Mouse (Mus musculus) kidney, adult 8-10 months (tissue): ENCODE data around the gene Minar1.

ENCODE experiments used
- DNase-seq, 2 experiments: peaks; one replicate each; pipeline ENCODE4 v3.0.0; 2022

Minar1 gene

DNA sequence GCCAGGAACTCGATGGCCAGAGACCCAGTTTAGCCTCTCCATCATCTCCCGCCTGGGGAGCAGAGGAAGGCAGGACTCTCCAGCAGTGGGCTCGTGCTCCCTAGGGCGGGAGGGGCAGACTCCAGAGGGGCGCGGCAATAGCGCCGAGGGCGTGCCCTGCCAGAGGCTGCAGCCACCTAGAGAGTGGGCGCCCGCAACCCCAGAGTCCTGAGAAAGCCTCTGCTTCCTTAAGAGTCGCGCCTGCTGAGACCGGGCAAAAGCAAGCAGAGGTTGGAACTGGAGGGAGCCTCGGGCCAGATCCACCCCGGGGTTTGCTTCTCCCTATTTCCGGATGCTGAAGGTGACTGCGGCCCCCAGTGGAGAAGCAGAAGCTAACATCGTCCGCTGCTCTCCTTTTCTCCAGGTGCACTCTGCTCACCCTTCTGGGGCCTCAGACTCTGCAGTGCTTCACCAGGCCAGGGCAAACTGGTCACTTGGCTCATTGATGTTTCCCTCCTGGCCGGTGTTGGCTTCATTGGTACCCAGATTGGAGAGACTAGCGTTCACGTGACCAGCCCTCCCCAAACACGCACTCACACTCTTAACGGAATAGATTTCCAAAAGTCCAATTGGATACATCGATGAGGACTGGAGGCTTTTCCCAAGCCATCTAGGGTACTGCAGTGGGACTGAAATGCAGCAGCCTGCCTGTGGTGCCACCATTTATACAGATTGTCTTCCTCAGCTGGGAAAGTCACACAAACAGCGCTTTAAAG is at the start of gene Minar1:
Minar1 (minus strand) TSS at position 120 of the 755 bp plus-strand sequence.
- peak; percentile 6 to 19 for DNase-seq

DNA sequence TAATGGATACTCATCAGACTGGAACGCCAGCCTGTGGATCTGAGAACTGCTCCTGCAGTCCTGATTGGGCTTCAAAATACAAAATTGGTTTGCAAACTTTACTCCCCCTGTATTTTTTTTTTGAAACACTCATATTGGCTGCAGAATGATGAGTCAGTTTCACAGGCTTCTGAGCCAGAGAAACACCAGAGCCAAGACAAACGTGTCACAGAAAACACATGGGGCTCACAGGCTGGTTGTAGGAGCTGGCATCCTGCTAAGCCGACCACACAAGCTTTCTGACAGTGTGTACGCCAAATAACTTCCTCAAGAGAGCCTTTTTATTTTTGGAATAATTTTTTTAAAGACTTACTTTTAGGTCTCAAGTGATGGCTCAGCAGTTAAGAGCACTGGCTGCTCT is 47.0 kb upstream of the Minar1 start:
- no peak for DNase-seq

DNA sequence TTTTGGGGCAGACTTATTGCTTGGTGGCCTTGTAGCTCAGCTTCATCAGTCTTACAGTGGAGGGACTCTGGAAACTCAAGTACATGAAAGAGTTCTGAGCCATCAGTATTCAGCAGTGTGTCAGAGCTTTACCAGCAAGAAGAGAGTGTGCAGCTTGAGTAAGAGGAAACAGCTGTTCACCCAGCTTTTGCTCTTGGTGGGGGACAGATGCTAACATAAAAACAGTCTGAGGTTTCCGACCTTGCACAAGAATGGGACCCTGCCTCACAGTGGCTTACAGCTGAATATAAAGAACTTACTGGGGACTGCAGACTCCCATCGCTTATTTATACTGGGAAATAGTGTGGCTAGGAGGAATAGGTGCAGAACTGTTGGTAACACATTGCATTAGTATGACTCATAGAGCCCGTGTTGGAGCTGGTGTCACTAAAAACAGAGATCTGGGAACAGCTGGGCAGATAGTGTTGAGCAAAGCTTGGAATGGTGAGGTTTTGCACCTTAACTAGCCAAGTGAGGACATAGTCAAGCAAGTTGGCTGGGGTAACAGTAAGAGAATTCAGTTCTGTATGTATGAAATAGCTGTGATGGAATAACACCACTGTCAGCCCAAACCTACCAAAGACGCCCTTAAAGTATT is 44.5 kb upstream of the Minar1 start:
- no peak for DNase-seq

DNA sequence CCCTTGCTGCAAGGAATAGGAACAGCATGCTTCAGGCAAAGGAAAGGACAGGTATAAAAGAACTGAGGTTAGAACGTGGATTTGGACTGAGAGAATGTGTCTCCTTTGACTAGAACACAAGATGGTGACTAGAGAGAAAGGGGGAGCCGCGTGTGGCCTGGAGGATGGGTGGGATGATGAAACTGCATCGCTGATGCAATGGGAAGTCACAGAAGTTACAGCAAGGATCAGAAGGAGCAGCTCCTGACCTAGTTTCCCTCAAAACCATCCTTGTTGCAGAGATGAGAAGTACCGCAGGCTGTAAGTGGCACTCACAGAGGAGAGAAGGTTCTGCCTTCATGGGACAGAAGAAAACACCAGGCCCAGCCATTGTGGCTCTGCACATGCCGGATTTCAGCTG is 28.0 kb upstream of the Minar1 start:
- no peak for DNase-seq

DNA sequence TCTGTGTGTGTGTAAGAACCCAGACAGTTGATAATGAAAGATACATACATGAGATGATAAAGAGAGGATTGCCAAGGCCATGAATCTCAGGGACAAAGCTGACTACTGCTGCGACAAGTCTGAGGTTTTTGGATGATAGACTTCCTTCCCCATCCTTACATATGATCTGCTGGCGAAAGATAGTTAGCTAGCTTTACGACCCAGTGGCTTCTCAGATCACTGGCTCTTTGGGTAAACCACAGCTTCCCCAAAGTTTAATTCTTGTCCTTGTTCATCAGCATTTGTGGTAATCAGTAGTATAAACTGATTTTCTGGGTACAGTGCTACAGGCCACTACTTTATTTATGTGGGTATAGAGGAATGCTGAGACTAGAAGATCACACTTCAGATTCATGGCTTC is 14.5 kb upstream of the Minar1 start:
- DNase-seq: no peak

DNA sequence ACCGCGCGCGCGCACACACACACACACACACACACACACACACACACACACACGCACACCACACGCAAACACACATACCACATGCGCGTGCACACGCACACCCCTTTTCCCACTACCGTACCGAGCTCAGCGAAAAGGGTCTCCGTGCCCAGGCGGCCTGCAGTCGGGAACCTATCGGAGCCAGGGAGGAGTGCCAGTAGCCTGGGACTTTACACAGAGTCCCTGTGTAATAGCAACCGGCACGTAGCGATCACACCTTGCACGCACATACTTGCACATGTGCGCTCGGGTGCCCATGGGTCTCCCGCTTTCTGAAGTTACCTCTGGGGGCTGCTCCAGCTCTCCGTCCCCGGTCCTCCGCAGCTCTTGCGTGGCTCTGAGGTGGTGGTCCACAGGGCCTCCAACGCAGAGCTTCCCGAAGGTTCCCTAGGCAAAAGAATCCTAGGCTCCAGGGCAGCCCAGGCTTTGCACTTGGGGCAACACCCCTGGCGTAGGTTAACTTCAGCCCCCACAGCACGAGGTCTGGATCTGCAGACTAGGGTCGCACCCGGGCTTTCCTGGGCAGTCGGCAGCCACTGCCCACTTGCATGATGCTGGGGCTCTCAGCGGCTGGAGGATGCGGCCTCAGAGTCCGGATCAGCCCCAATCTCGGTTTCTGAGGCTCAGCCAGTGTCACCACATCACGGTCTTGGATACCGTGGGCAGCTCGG is 474 bp downstream of the Minar1 start:
- DNase-seq: no peak

- no peak for DNase-seq
Measured at GRCm38 (mm10) chr9:89621750-89622149, 1.2 kb downstream of the Minar1 start.

DNA sequence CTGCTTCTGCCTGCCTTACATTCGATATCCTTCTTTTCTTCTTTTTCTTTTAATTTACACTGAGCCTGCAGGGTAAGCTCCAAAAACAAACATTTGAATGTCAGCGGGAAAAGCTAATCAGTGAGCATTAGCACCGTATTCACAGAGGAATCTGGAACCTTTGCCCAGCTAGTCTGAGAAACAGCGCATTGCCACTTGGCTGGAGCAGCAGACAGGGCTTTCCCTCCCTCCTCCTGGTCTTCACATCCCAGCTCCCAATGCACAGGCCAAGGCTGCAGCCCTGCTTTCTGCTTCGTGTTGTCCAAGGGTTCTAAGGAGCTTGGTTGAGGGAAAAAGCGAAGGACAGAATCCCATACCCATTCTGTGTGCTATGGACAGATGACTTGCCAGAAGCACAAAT is 2.6 kb downstream of the Minar1 start:
- DNase-seq: no peak

- DNase-seq: no peak
Measured at GRCm38 (mm10) chr9:89616946-89617345, 6.0 kb downstream of the Minar1 start.

GRCm38 (mm10) chr9:89610592-89610991 is 12.3 kb downstream of the Minar1 start:
- no peak for DNase-seq

DNA sequence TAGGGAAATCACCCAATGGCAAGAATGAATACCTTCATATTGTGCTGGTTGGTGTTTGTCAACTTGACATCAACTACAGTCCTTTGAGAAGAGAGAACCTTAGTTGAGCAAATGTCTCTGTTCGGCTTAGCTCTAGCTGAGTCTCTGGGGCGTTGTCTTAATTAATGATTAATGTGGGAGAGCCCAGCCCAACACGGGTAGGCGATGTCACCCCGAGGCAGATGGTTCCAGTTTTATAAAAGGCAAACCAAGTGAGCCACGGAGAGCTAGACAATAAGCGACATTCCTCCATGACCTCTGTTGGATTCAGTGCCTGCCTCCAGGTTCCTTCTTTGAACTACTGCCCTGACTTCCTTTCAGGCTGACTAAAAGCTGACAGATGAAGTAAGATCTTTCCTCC is 15.6 kb downstream of the Minar1 start:
- DNase-seq: no peak

GRCm38 (mm10) chr9:89606256-89606655 is 16.7 kb downstream of the Minar1 start:
- DNase-seq: peak in 1 of 2 experiments; percentile 53

DNA sequence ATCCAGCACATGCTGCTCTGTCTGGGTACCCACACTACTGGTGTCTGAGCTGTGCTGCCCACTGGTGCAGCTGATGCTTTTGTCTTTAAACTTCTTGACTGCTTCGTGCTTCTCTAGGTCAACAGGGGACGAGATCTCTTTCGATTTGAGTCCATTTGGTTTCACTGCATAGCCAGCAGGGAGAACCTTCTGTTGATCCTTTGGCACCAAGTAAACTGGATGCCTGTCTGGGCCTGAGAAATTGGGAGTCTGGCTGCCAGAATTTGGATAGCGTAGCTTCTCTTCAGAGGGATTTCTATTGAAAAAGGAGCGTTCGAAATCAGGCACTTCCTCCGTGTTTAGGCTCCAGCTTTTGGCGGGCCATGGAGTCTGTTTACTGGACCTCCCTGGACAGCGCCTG is 21.0 kb downstream of the Minar1 start:
- no peak for DNase-seq

GRCm38 (mm10) chr9:89600677-89601076 is 22.2 kb downstream of the Minar1 start:
- DNase-seq: no peak

- no peak for DNase-seq
Measured at GRCm38 (mm10) chr9:89597071-89597470, 25.9 kb downstream of the Minar1 start.

DNA sequence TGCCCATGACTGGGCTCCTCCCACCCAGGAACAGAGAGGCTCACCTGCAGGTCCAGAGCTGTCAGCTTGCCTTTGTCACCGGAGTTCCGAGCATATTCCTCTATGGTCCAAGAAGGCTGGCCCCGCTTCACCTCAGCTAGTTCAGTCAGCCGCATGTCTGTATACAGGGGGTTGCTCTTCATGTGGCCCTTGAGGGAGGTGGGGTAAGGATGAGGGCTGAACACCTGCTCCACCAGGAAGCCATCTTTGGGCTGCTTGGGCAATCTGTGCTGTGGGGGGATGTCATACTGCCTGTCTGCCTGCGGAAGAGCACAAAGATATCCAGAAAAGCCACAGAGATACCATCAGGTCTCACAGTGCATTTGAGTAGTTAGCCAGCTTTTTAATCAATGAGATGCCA is 26.5 kb downstream of the Minar1 start:
- DNase-seq: no peak

DNA sequence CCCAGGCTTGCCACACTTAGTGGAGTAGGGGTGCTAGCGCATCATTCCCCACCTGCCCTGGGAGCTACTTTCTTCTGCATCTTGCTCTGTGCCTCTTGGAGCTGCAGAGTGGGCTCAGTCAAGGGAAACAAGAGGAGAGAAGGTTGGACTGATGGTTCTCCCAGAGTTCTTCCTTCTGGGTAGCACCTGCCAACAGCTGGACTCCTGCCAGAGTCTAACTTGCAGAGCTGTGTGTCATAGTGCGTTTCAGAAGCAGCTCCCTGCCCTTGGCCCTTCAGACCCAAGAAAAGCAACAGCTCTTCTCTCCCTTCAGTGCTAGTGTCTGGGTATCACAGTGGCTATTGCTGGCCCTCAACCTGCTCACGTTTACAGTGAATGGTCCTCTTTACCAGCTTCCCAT is 30.5 kb downstream of the Minar1 start:
- DNase-seq: peak in 1 of 2 experiments; percentile 10

- no peak for DNase-seq
Measured at GRCm38 (mm10) chr9:89578422-89578821, 44.5 kb downstream of the Minar1 start.

DNA sequence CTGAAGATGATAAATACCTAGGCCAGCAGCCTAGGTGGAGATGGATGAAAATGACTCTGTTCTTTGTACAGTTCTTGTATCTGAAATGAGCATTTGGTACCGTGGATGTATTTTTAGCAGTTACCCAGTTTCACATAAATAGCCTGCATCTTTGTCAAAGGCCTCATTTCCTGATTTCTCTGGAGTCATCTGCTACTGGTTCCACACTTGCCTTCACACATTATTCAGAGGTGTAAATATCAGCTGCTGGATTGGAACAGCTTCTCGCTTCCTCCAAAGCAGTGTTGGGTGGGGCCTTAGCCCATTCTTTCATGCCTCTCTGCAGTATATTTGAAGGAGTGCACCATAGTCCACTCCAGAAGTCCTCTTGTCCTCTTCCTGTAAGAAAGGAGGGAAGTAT is 70.3 kb downstream of the Minar1 start:
- no peak for DNase-seq
